Mouse (Mus musculus): Measurements from ENCODE around the gene Uncx. TPM values are rescaled to one million over a fixed set of nuclear protein-coding genes. Genes with fewer than 3 reads are reported as not detected.

The Uncx gene
- polyA plus RNA-seq, 2 experiments: 0.07 to 0.20 TPM

DNA sequence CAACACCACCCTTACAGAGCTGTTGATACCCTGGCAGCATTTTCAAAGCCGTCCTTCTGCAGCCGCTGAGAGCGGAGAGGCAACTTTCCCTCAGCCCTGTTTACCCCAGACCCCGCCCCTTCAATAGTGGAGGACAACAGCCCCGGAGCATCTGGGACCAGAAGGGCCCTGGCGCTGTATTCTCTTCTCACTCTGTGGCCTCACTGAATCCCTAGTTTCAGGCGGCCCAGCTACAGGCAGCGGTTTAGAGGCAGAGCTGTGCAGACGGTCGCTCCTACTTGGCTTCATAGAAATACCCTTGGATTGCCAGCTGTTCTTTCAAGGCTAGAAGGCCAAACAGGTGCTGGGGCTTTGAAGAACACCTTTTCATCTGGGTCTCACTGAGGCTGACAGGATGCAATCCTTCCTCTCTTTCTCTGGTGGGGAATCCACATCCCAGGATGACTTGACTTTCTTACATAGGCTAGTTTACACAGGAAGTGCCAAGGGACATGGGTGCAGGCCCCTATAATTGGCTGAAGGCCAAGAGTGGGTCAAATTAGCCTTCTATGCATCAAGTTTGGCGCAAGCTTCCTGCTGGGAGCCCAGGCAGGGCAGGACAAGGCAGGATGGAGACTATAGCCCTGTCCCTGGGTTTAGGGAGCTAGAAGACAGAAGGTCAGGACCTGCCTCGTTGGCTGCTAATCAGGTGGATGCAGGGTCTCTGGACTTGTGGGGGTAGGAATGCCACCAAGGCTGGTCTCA is 15.8 kb downstream of the Uncx start:
- DNase-seq (ENCODE audit: low spot score) (no peak), ATAC-seq (ENCODE audit: low FRiP score, low read depth) (no peak; the same call in 1 of the 2 replicates)
- no peak for TF ChIP-seq POLR2A (IDR thresholded peaks at IDR 0.05; ENCODE audit: borderline replicate concordance, extremely low read depth, insufficient read depth, insufficient read length)
- Histone ChIP-seq H3K27me3 (ENCODE audit: control insufficient read depth, insufficient read depth, low read length) (peaks cover 93% of the 10 kb centered on the region), H3K4me1 (ENCODE audit: control insufficient read depth, insufficient read depth, low read length) (peaks cover 4% of the 10 kb centered on the region; the same call in 1 of the 2 replicates), H3K9me3 (ENCODE audit: control insufficient read depth, low read length) (no peaks in the 10 kb centered on the region), H3K36me3 (ENCODE audit: control insufficient read depth, insufficient read depth, low read length) (no peaks in the 10 kb centered on the region), H3K4me3 (replicated peaks; ENCODE audit: low read length) (no peak overlapping the region), H3K4me2 (replicated peaks; ENCODE audit: low read depth, low read length, severe bottlenecking) (no peak overlapping the region), H3K9ac (ENCODE audit: low read depth, low read length, severe bottlenecking) (no peak overlapping the region), H3K27ac (replicated peaks; ENCODE audit: low read depth, low read length) (no peak overlapping the region)
- WGBS: 5% methylated on average over 12 of the region's 12 CpGs

DNA sequence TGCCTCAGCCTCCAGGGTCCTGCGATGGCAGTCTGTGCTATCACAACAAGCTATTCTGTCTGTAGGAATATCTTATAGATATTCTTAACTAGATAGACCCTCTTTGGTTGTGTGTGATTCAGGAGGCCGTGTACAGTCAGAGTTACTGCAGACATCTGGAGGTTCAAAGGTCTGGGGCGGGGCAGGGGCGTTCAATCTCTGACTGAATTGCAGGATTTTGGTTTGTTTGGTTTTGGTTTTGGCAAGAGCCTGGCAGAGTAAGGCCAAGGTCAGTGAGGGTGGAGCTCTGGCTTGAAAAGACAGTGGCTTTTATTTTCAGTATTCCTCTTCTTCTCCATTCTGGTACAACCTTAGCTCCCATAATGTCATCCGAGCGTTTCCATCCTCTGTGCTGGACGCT is 16.5 kb downstream of the Uncx start:
- DNase-seq (ENCODE audit: low spot score) (no peak), ATAC-seq (ENCODE audit: low FRiP score, low read depth) (no peak)
- Histone ChIP-seq H3K27ac (replicated peaks; ENCODE audit: low read depth, low read length) (no peak overlapping the region), H3K9ac (ENCODE audit: low read depth, low read length, severe bottlenecking) (no peak overlapping the region), H3K9me3 (ENCODE audit: control insufficient read depth, low read length) (no peaks in the 10 kb centered on the region), H3K4me3 (replicated peaks; ENCODE audit: low read length) (no peak overlapping the region), H3K4me1 (ENCODE audit: control insufficient read depth, insufficient read depth, low read length) (peaks cover 3% of the 10 kb centered on the region; the same call in 1 of the 2 replicates), H3K4me2 (replicated peaks; ENCODE audit: low read depth, low read length, severe bottlenecking) (no peak overlapping the region), H3K27me3 (ENCODE audit: control insufficient read depth, insufficient read depth, low read length) (peaks cover 92% of the 10 kb centered on the region), H3K36me3 (ENCODE audit: control insufficient read depth, insufficient read depth, low read length) (no peaks in the 10 kb centered on the region)
- no peak for TF ChIP-seq POLR2A (IDR thresholded peaks at IDR 0.05; ENCODE audit: borderline replicate concordance, extremely low read depth, insufficient read depth, insufficient read length)
- 33% methylated on average over 7 of the region's 7 CpGs for WGBS

DNA sequence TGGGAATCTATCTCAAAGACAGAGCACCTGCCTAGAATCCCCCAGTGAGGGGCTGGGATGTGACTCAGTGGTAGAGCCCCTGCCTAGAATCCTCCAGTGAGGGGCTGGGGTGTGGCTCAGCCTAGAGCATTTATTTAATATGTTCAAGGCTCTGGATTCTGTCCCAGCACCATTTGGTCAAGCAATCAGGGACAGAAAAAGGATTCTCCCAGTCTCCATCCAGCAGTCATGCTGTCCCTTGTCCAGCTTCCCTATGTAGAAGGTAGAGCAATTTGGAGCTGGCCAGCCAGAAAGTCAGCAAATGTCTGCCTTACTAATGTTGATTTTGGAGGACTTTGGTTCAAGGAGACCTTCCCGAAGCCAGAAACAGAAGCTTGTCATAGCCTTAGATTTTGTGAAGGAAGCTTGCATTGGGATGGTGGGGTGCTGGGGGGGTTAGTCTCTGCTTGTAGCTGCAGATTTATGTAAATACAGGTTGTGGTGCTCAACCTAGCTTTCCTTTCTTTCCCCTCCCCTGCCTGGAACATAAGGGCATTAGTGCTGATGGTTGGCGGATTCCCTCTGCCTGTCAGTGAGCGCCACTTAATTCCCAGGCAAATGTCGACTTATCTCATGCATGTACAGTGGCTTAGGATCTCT is 18.2 kb downstream of the Uncx start:
- no peaks in the 10 kb centered on the region for H3K36me3 ChIP-seq (ENCODE audit: control insufficient read depth, insufficient read depth, low read length)
- no peak overlapping the region for H3K4me3 ChIP-seq (replicated peaks; ENCODE audit: low read length)
- 62% methylated on average over 4 of the region's 4 CpGs for WGBS
- no peaks in the 10 kb centered on the region for H3K9me3 ChIP-seq (ENCODE audit: control insufficient read depth, low read length)
- no peak overlapping the region for H3K27ac ChIP-seq (replicated peaks; ENCODE audit: low read depth, low read length)
- no peak overlapping the region for H3K9ac ChIP-seq (ENCODE audit: low read depth, low read length, severe bottlenecking)
- H3K4me2 ChIP-seq (replicated peaks; ENCODE audit: low read depth, low read length, severe bottlenecking): no peak overlapping the region
- H3K27me3 ChIP-seq (ENCODE audit: control insufficient read depth, insufficient read depth, low read length): peaks cover 86% of the 10 kb centered on the region
- TF ChIP-seq POLR2A (IDR thresholded peaks at IDR 0.05; ENCODE audit: borderline replicate concordance, extremely low read depth, insufficient read depth, insufficient read length): no peak
- ATAC-seq (ENCODE audit: low FRiP score, low read depth) (no peak), DNase-seq (ENCODE audit: low spot score) (no peak)
- no peaks in the 10 kb centered on the region for H3K4me1 ChIP-seq (ENCODE audit: control insufficient read depth, insufficient read depth, low read length)

DNA sequence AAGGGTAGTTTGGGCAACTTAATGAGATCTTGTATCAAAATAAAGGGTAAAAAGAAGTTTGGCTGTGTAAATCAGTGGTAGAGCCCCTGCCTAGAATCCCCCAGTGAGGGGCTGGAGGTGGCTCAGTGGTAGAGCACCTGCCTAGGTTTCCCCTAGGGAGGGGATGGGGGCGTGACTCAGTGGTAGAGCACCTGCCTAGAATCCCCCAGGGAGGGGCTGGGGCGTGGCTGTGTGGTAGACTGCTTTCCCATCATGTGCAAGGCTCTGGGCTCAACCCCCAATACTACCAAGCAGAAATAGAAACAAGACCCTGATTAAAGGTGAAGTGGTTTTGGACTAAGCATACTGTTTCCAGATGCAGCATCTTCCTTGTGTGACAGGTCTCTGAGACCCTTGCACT is 21.4 kb downstream of the Uncx start:
- no peak overlapping the region for H3K9ac ChIP-seq (ENCODE audit: low read depth, low read length, severe bottlenecking)
- ATAC-seq (ENCODE audit: low FRiP score, low read depth) (no peak), DNase-seq (ENCODE audit: low spot score) (no peak)
- TF ChIP-seq POLR2A (IDR thresholded peaks at IDR 0.05; ENCODE audit: borderline replicate concordance, extremely low read depth, insufficient read depth, insufficient read length): no peak
- no peak overlapping the region for H3K4me2 ChIP-seq (replicated peaks; ENCODE audit: low read depth, low read length, severe bottlenecking)
- H3K27ac ChIP-seq (replicated peaks; ENCODE audit: low read depth, low read length): no peak overlapping the region
- H3K9me3 ChIP-seq (ENCODE audit: control insufficient read depth, low read length): no peaks in the 10 kb centered on the region
- no peaks in the 10 kb centered on the region for H3K4me1 ChIP-seq (ENCODE audit: control insufficient read depth, insufficient read depth, low read length)
- H3K36me3 ChIP-seq (ENCODE audit: control insufficient read depth, insufficient read depth, low read length): no peaks in the 10 kb centered on the region
- WGBS: 69% methylated on average over 2 of the region's 2 CpGs
- peaks cover 55% of the 10 kb centered on the region for H3K27me3 ChIP-seq (ENCODE audit: control insufficient read depth, insufficient read depth, low read length)
- H3K4me3 ChIP-seq (replicated peaks; ENCODE audit: low read length): no peak overlapping the region

DNA sequence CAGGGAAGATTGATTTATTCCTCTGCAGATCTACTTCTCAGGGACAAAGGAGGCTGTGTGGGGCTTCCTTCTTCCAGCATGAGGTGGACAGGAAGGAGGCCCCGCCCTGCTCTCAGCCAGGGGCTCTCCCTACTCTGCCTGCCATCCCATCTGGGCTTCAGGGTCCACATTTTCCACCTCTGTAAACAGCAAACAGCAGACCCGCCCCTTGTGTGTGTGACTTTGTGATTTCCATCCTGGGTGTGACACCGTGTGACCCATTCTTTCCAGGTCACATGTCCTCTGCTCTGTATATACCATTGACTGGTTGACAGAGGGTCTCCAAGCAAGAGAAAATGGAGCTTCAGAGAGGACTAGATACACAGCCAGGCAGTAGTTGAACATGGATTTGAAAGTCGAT is 22.2 kb downstream of the Uncx start:
- no peak overlapping the region for H3K4me2 ChIP-seq (replicated peaks; ENCODE audit: low read depth, low read length, severe bottlenecking)
- H3K4me1 ChIP-seq (ENCODE audit: control insufficient read depth, insufficient read depth, low read length): no peaks in the 10 kb centered on the region
- DNase-seq (ENCODE audit: low spot score) (no peak), ATAC-seq (ENCODE audit: low FRiP score, low read depth) (no peak)
- no peak overlapping the region for H3K4me3 ChIP-seq (replicated peaks; ENCODE audit: low read length)
- no peak for TF ChIP-seq POLR2A (IDR thresholded peaks at IDR 0.05; ENCODE audit: borderline replicate concordance, extremely low read depth, insufficient read depth, insufficient read length)
- no peaks in the 10 kb centered on the region for H3K36me3 ChIP-seq (ENCODE audit: control insufficient read depth, insufficient read depth, low read length)
- H3K27ac ChIP-seq (replicated peaks; ENCODE audit: low read depth, low read length): no peak overlapping the region
- no peak overlapping the region for H3K9ac ChIP-seq (ENCODE audit: low read depth, low read length, severe bottlenecking)
- 60% methylated on average over 4 of the region's 4 CpGs for WGBS
- no peaks in the 10 kb centered on the region for H3K9me3 ChIP-seq (ENCODE audit: control insufficient read depth, low read length)
- H3K27me3 ChIP-seq (ENCODE audit: control insufficient read depth, insufficient read depth, low read length): peaks cover 47% of the 10 kb centered on the region
